13 mouse cellular contexts compared by ENCODE assay signal in the genomic region with DNA sequence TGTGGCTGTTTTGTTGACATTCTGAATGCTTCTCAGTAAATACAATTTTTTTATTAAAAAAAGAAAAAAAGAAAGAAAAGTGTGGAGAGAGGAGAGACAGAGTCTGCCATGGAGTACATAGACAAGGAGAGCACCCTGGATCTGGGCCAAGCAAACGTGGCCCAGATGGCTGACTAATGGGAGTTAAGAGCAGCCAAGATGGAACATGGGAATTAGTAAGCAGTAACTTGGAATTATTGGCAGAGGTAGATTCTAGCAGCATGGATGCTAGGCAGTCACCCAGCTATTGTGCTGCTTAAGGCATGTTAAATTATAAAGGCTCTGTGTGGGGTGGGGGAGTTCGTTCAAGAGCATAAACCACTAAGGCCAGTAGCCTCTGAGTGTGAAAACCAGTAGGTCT. TPM values are rescaled to one million over a fixed set of nuclear protein-coding genes. Genes with fewer than 3 reads are reported as not detected.
A peak's percentile ranks its signal among the peaks of the same experiment; 100 is the strongest.
DNase-seq lines count a peak whose midpoint lies in the region; ATAC-seq and TF ChIP-seq lines count a peak whose summit lies in the region.
"Had no signal": no experiment of that assay in that cellular context is flagged by ENCODE, and none has a peak within 500 bp of the region (broad histone marks: within the 10 kb centered on the region; RNA-seq: fewer than 3 reads in every experiment).

No protein-coding gene starts in this region.

- WGBS in forebrain, embryonic 15.5 days = 46% methylated on average over 2 of the region's 2 CpGs
- WGBS in forebrain, embryonic 11.5 days = 90% methylated on average over 2 of the region's 2 CpGs
- 58% methylated on average over 2 of the region's 2 CpGs for WGBS in intestine, postnatal 0 days

- no peak overlapping the region for H3K4me2 ChIP-seq in forebrain, embryonic 15.5 days (replicated peaks)
- no peak overlapping the region for H3K4me2 ChIP-seq in forebrain, embryonic 11.5 days (ENCODE audit: low read depth, low read length, severe bottlenecking)
- H3K4me2 ChIP-seq in intestine, postnatal 0 days (replicated peaks; ENCODE audit: low read depth) = no peak overlapping the region
- H3K4me2 ChIP-seq: limb, embryonic 12.5 days; midbrain, embryonic 12.5 days had no signal

- no peak overlapping the region for H3K27ac ChIP-seq in forebrain, embryonic 15.5 days (replicated peaks)
- H3K27ac ChIP-seq in forebrain, embryonic 11.5 days (ENCODE audit: low read depth, low read length) = no peak overlapping the region
- no peak overlapping the region for H3K27ac ChIP-seq in intestine, postnatal 0 days (ENCODE audit: low read depth, low read length)
- H3K27ac ChIP-seq: limb, embryonic 12.5 days; midbrain, embryonic 12.5 days had no signal

- no peak overlapping the region for H3K9ac ChIP-seq in forebrain, embryonic 15.5 days (replicated peaks)
- no peak overlapping the region for H3K9ac ChIP-seq in forebrain, embryonic 11.5 days (ENCODE audit: low read length)
- H3K9ac ChIP-seq in intestine, postnatal 0 days (ENCODE audit: low read depth, low read length) = no peak overlapping the region
- H3K9ac ChIP-seq: limb, embryonic 12.5 days; midbrain, embryonic 12.5 days had no signal

- H3K4me1 ChIP-seq in forebrain, embryonic 15.5 days = no peaks in the 10 kb centered on the region
- no peaks in the 10 kb centered on the region for H3K4me1 ChIP-seq in forebrain, embryonic 11.5 days (replicated peaks; ENCODE audit: control insufficient read depth, insufficient read depth, low read length)
- no peaks in the 10 kb centered on the region for H3K4me1 ChIP-seq in intestine, postnatal 0 days (replicated peaks; ENCODE audit: control insufficient read depth, insufficient read depth, low read length)
- H3K4me1 ChIP-seq: limb, embryonic 12.5 days; midbrain, embryonic 12.5 days had no signal

- no peak for TF ChIP-seq CTCF in brain, embryonic 14.5 days (IDR thresholded peaks at IDR 0.05; ENCODE audit: borderline replicate concordance, extremely low read depth, insufficient read depth, insufficient read length)
- TF ChIP-seq CTCF in intestine, postnatal 0 days (IDR thresholded peaks at IDR 0.05; ENCODE audit: low read depth) = no peak

- no peaks in the 10 kb centered on the region for H3K27me3 ChIP-seq in forebrain, embryonic 15.5 days
- H3K27me3 ChIP-seq in forebrain, embryonic 11.5 days (ENCODE audit: control insufficient read depth, insufficient read depth, low read length) = no peaks in the 10 kb centered on the region
- no peaks in the 10 kb centered on the region for H3K27me3 ChIP-seq in intestine, postnatal 0 days (replicated peaks; ENCODE audit: control insufficient read depth, insufficient read depth, low read length)
- H3K27me3 ChIP-seq: midbrain, embryonic 12.5 days had no signal

- no peak for TF ChIP-seq POLR2A in brain, embryonic 14.5 days (IDR thresholded peaks at IDR 0.05; ENCODE audit: borderline replicate concordance, extremely low read depth, insufficient read depth, insufficient read length, poor library complexity, severe bottlenecking)

- ATAC-seq in forebrain, embryonic 15.5 days (replicated peaks) = peak; percentile 78
- ATAC-seq in forebrain, embryonic 11.5 days (replicated peaks; ENCODE audit: low FRiP score) = no peak
- no peak for ATAC-seq in intestine, postnatal 0 days

- DNase-seq in forebrain, embryonic 11.5 days (ENCODE audit: low spot score) = no peak
- DNase-seq in right cerebral cortex, postnatal 4 days = peak; percentile 17
- no peak for DNase-seq in right cerebral cortex, adult 2 months (ENCODE audit: low spot score in 2 of 2)
- peak; percentile 81 for DNase-seq in brain, embryonic 14.5 days (ENCODE audit: low read depth)
- DNase-seq in gastrocnemius, postnatal 25 days = no peak
- DNase-seq: lung, postnatal 4 days had no signal

- H3K4me3 ChIP-seq in forebrain, embryonic 15.5 days = no peak overlapping the region
- H3K4me3 ChIP-seq in forebrain, embryonic 11.5 days (ENCODE audit: low read depth, low read length) = no peak overlapping the region
- H3K4me3 ChIP-seq in intestine, postnatal 0 days (ENCODE audit: low read depth, low read length) = no peak overlapping the region
- H3K4me3 ChIP-seq: limb, embryonic 12.5 days; midbrain, embryonic 12.5 days had no signal

- H3K36me3 ChIP-seq in forebrain, embryonic 15.5 days = no peaks in the 10 kb centered on the region
- H3K36me3 ChIP-seq in forebrain, embryonic 11.5 days (ENCODE audit: control insufficient read depth, insufficient read depth, low read length) = no peaks in the 10 kb centered on the region
- no peaks in the 10 kb centered on the region for H3K36me3 ChIP-seq in intestine, postnatal 0 days (ENCODE audit: control insufficient read depth, insufficient read depth)
- H3K36me3 ChIP-seq: limb, embryonic 12.5 days; midbrain, embryonic 12.5 days had no signal

- no peaks in the 10 kb centered on the region for H3K9me3 ChIP-seq in forebrain, embryonic 15.5 days
- no peaks in the 10 kb centered on the region for H3K9me3 ChIP-seq in forebrain, embryonic 11.5 days (ENCODE audit: control insufficient read depth, low read length)
- no peaks in the 10 kb centered on the region for H3K9me3 ChIP-seq in intestine, postnatal 0 days (ENCODE audit: control insufficient read depth)
- H3K9me3 ChIP-seq: limb, embryonic 12.5 days; midbrain, embryonic 12.5 days had no signal

RNA-seq across cellular contexts. Expression of gene Tex11, which starts 4.0 kb away (rescaled TPM):
- not detected in 2 replicates for polyA plus RNA-seq in forebrain, embryonic 15.5 days (2015; fragmentation: Nextera tagmentation; extraction: Ambion mirVana)
- not detected in 2 replicates for polyA plus RNA-seq in forebrain, embryonic 11.5 days (2014; fragmentation: Nextera tagmentation; extraction: Ambion mirVana)
- polyA plus RNA-seq in brain, embryonic 14.5 days (2012; rRNA removed) = 0.03 TPM in 1 of 2 replicates, not detected in the other
- not detected for total RNA-seq in gastrocnemius, postnatal 25 days (2021)
- polyA plus RNA-seq in intestine, postnatal 0 days (2015; fragmentation: Nextera tagmentation; extraction: Ambion mirVana) = 0.05 and 0.07 TPM in 2 replicates
- polyA plus RNA-seq: kidney, embryonic 14.5 days; limb, embryonic 12.5 days; liver, embryonic 16.5 days; midbrain, embryonic 12.5 days had no signal

RNA-seq across cellular contexts. Expression of gene Slc7a3, which starts 22.3 kb away (rescaled TPM):
- polyA plus RNA-seq in forebrain, embryonic 15.5 days (2015; fragmentation: Nextera tagmentation; extraction: Ambion mirVana) = 1.5 and 2.2 TPM in 2 replicates
- polyA plus RNA-seq in forebrain, embryonic 11.5 days (2014; fragmentation: Nextera tagmentation; extraction: Ambion mirVana) = 1.1 and 1.2 TPM in 2 replicates
- 3.1 and 4.1 TPM in 2 replicates for polyA plus RNA-seq in brain, embryonic 14.5 days (2012; rRNA removed)
- under 1 TPM in 1 of 2 experiments, not detected in 1; 0.16 TPM for total RNA-seq in gastrocnemius, postnatal 25 days (2021)
- polyA plus RNA-seq in intestine, postnatal 0 days (2015; fragmentation: Nextera tagmentation; extraction: Ambion mirVana) = 0.61 and 0.74 TPM in 2 replicates
- total RNA-seq: heart, postnatal 10 days had no signal

Comparison
In these comparisons a context has a peak if more than half of its experiments do, and no peak if none do; other contexts are left out.
1. DNase-seq: peak in right cerebral cortex, postnatal 4 days (single experiment) and brain, embryonic 14.5 days (single experiment); none in forebrain, embryonic 11.5 days (single experiment), right cerebral cortex, adult 2 months (0 of 2) and gastrocnemius, postnatal 25 days (single experiment).